Mouse (Mus musculus): ENCODE results near the gene Brd4. TPM values are rescaled to one million over a fixed set of nuclear protein-coding genes. Genes with fewer than 3 reads are reported as not detected.

Gene Brd4
- polyA plus RNA-seq, 1 experiment from 2014 or later: 112 TPM

GRCm38 (mm10) chr17:32313892-32314291, 29.4 kb upstream of the Brd4 start:
- 81% methylated on average over 5 of the region's 5 CpGs for WGBS
- no peak overlapping the region for H3K9ac ChIP-seq
- ATAC-seq (ENCODE audit: low FRiP score, low read depth): no peak
- H3K4me1 ChIP-seq: peaks cover under 1% of the 10 kb centered on the region; the same call in 1 of the 2 replicates
- H3K36me3 ChIP-seq: peaks cover 94% of the 10 kb centered on the region
- no peak overlapping the region for H3K4me2 ChIP-seq (replicated peaks)
- H3K27ac ChIP-seq: no peak overlapping the region
- no peaks in the 10 kb centered on the region for H3K27me3 ChIP-seq (replicated peaks)
- no peaks in the 10 kb centered on the region for H3K9me3 ChIP-seq
- no peak overlapping the region for H3K4me3 ChIP-seq

GRCm38 (mm10) chr17:32312801-32313200, 28.3 kb upstream of the Brd4 start:
- Histone ChIP-seq H3K4me2 (replicated peaks) (no peak overlapping the region), H3K9me3 (no peaks in the 10 kb centered on the region), H3K4me3 (no peak overlapping the region), H3K4me1 (no peaks in the 10 kb centered on the region), H3K9ac (no peak overlapping the region), H3K36me3 (peaks cover 98% of the 10 kb centered on the region), H3K27ac (no peak overlapping the region), H3K27me3 (replicated peaks) (no peaks in the 10 kb centered on the region)
- no peak for ATAC-seq (ENCODE audit: low FRiP score, low read depth)
- WGBS: 95% methylated on average over 8 of the region's 8 CpGs

DNA sequence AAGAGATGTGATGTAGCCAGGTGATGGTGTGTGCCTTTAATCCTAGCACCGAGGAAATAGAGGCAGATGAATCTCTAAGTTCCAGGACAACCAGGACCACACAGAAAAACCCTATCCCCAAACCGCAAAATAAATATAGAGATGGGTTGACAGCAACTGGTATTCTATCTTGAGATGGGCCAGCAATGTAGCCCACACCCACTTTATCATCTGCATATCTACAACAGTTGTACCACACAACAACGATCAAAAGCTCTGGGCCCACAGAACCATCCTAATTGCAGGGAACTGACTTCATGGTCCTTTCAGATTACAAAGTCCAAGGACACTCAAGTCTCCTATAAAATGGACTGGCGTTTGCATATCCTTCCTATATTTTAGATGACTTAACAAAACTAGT, 23.4 kb upstream of the Brd4 start:
- no peaks in the 10 kb centered on the region for H3K27me3 ChIP-seq (replicated peaks)
- H3K4me2 ChIP-seq (replicated peaks): no peak overlapping the region
- WGBS: 94% methylated on average over 4 of the region's 4 CpGs
- H3K36me3 ChIP-seq: peaks cover 93% of the 10 kb centered on the region
- H3K4me3 ChIP-seq: no peak overlapping the region
- no peaks in the 10 kb centered on the region for H3K4me1 ChIP-seq
- H3K9me3 ChIP-seq: no peaks in the 10 kb centered on the region
- no peak for ATAC-seq (ENCODE audit: low FRiP score, low read depth)
- H3K27ac ChIP-seq: no peak overlapping the region
- no peak overlapping the region for H3K9ac ChIP-seq

DNA sequence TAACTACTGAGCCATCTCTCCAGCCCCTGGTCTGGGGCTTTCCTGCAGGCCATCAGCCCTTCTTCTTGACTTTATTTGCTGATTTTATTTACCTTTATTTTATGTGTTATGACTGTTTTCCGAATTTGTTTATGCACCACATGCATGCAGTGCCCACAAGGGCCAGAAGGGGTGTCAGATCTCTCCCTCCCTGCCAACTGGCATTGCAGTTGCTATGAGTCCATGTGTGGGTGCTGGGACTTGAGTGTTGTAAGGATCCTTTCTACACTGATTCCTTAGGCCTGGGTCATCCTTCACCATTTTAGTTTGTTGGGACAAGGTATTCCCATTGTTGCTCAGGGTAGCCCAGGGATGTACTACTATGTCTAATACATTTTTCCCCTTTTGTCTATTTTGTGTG, 13.6 kb upstream of the Brd4 start:
- no peak overlapping the region for H3K4me2 ChIP-seq (replicated peaks)
- no peak overlapping the region for H3K27ac ChIP-seq
- no peaks in the 10 kb centered on the region for H3K36me3 ChIP-seq
- no peaks in the 10 kb centered on the region for H3K4me1 ChIP-seq
- no peak overlapping the region for H3K9ac ChIP-seq
- no peak overlapping the region for H3K4me3 ChIP-seq
- H3K9me3 ChIP-seq: no peaks in the 10 kb centered on the region
- H3K27me3 ChIP-seq (replicated peaks): no peaks in the 10 kb centered on the region
- 78% methylated on average over 1 of the region's 1 CpGs for WGBS
- ATAC-seq (ENCODE audit: low FRiP score, low read depth): no peak

DNA sequence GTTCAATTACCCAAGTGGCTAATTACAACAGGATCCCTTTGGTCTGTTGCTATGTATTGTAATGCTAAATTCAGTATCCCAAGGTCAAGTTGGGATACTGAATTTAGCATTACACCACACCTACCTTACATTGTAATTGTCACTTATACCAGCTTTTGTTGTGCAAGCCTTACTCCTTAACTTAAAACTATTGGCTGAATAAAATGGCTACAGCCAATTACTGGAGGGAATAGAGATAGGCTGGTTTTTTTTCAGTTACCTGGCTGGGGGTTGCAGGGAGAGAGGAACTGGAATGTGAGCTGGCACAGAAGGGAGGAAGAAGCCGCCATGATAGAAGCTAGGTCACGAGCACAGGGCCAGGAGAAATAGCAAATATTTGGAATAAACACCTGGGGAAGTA, 11.4 kb upstream of the Brd4 start:
- no peak overlapping the region for H3K4me2 ChIP-seq (replicated peaks)
- 87% methylated on average over 2 of the region's 2 CpGs for whole genome bisulfite sequencing
- no peaks in the 10 kb centered on the region for H3K9me3 ChIP-seq

DNA sequence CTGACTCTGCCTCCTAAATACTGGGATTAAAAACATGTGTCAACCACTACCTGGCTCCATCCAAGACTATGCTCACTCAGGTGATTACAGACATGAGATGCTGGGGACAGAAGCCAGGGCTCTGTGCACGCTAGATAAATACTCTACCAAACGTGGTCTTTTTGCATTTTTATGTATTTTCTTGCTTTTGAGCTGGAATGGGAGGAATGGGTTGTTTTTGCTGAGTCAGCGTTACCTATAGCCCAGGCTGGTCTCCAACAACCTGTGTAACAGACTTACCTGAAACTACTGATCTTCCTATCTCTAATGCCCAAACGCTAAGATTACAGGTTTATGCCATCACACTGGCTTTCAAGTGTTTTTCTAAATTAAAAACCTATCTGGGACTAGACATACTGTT, 10.6 kb upstream of the Brd4 start:
- Histone ChIP-seq H3K27me3 (replicated peaks) (no peaks in the 10 kb centered on the region), H3K27ac (no peak overlapping the region), H3K9me3 (no peaks in the 10 kb centered on the region), H3K4me1 (no peaks in the 10 kb centered on the region), H3K4me2 (replicated peaks) (no peak overlapping the region), H3K9ac (no peak overlapping the region), H3K36me3 (no peaks in the 10 kb centered on the region), H3K4me3 (no peak overlapping the region)
- 82% methylated on average over 4 of the region's 4 CpGs for WGBS
- ATAC-seq (ENCODE audit: low FRiP score, low read depth): no peak

More for the DNA sequence above, 11.4 kb upstream of the Brd4 start:
- H3K4me1 ChIP-seq: no peaks in the 10 kb centered on the region
- no peaks in the 10 kb centered on the region for H3K27me3 ChIP-seq (replicated peaks)
- no peak overlapping the region for H3K9ac ChIP-seq
- H3K27ac ChIP-seq: no peak overlapping the region
- H3K4me3 ChIP-seq: no peak overlapping the region
- no peak for ATAC-seq (ENCODE audit: low FRiP score, low read depth)
- no peaks in the 10 kb centered on the region for H3K36me3 ChIP-seq

- peak overlapping the region; percentile 89 for H3K4me3 ChIP-seq
- no peaks in the 10 kb centered on the region for H3K36me3 ChIP-seq
- 60% methylated on average over 6 of the region's 6 CpGs for WGBS
- H3K4me1 ChIP-seq: peaks cover 20% of the 10 kb centered on the region
- H3K27ac ChIP-seq: no peak overlapping the region
- ATAC-seq (ENCODE audit: low FRiP score, low read depth): no peak
- H3K9me3 ChIP-seq: no peaks in the 10 kb centered on the region
- no peaks in the 10 kb centered on the region for H3K27me3 ChIP-seq (replicated peaks)
- H3K9ac ChIP-seq: peak overlapping the region; percentile 99
- H3K4me2 ChIP-seq (replicated peaks): peak overlapping the region; percentile 80
Observed at GRCm38 (mm10) chr17:32285138-32285670, 682 bp upstream of the Brd4 start.

GRCm38 (mm10) chr17:32283771-32284221, 726 bp downstream of the Brd4 start:
- Histone ChIP-seq H3K27ac (peak overlapping the region; percentile 99), H3K9me3 (no peaks in the 10 kb centered on the region), H3K9ac (peak overlapping the region; percentile 99), H3K4me1 (peaks cover 20% of the 10 kb centered on the region), H3K4me3 (peak overlapping the region; percentile 89), H3K27me3 (replicated peaks) (no peaks in the 10 kb centered on the region), H3K4me2 (replicated peaks) (peak overlapping the region; percentile 80), H3K36me3 (no peaks in the 10 kb centered on the region)
- ATAC-seq (ENCODE audit: low FRiP score, low read depth): peak; percentile 70
- 0% methylated on average over 41 of the region's 41 CpGs for WGBS

DNA sequence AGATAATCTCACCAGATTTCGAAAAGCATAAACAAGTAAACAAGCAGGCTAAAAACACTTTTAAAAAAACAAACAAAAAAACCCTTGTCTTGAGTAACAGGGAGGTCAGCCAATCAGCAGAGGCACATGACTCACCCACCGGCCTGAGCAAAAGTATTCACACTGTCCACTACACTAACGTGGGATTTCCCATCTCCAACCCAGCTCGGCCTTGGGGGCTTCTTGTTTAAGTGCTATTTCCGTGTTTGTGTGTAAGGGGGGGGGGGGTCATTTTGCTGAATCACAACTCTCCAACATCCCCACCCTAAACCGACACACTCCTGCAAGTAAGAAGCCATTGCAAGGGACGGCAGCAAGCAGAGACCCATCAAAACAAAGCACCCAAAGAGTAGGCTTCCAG, 1.2 kb downstream of the Brd4 start:
- Histone ChIP-seq H3K4me2 (replicated peaks) (peak overlapping the region; percentile 80), H3K36me3 (no peaks in the 10 kb centered on the region), H3K9ac (peak overlapping the region; percentile 99), H3K4me3 (peak overlapping the region; percentile 89), H3K9me3 (no peaks in the 10 kb centered on the region), H3K27ac (peak overlapping the region; percentile 99), H3K4me1 (peaks cover 20% of the 10 kb centered on the region), H3K27me3 (replicated peaks) (no peaks in the 10 kb centered on the region)
- peak; percentile 22; the same call in 1 of the 2 replicates for ATAC-seq (ENCODE audit: low FRiP score, low read depth)
- 11% methylated on average over 7 of the region's 7 CpGs for WGBS

DNA sequence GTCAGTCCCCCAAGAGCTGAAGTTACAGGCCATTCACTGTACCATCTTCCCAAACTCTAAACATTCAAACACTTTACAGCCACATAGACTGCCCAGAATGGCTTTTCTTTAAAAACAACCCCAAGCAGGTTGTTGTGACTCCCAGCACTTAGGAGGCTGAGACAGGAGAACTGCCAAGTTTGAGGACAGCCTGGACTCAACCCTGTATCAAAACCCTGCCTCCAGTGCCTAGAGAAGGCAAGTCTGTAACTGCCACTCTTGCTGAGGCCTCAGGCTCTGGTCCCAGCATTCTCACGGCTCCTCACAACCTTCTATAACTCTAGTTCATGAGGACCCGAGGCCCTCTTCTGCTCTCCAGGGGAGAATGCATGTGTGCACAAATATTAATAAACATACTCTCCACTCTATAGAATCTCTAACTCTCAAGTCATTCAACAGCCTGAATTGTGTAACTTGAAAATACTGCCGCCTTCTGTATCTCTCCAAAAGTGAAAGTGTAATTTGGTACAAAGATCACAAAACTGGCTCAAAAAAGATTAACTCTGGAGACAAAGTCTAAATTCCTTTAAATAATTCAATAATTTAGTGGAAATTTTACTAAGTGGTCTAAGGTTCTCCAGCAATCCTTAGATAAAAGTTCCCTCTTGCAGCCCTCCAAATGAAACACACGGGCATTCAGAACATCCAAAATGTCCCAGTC, 2.8 kb downstream of the Brd4 start:
- Histone ChIP-seq H3K9me3 (no peaks in the 10 kb centered on the region), H3K27ac (no peak overlapping the region), H3K9ac (no peak overlapping the region), H3K36me3 (no peaks in the 10 kb centered on the region), H3K4me3 (no peak overlapping the region), H3K27me3 (replicated peaks) (no peaks in the 10 kb centered on the region), H3K4me2 (replicated peaks) (peak overlapping the region; percentile 12; the same call in 1 of the 2 replicates), H3K4me1 (peaks cover 20% of the 10 kb centered on the region)
- no peak for ATAC-seq (ENCODE audit: low FRiP score, low read depth)
- WGBS: 86% methylated on average over 4 of the region's 4 CpGs

DNA sequence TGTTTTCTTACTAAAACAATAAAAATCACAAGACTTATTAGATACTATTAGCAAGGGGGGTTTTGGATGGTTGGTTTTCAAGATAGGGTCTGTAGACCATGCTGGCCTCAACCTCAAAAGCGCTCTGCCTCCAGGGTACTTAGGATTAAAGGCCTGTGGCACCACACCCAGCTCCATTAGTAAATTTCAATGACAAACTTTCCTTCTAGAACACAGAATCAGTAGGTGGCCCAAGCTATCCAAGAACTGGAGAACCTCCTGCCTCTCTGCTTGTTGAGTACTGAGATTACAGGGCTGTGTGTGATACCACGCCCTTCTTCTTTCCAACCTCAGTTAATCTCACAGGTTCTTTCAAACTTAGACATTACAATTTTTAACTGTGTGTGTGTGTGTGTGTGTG, 3.4 kb downstream of the Brd4 start:
- Histone ChIP-seq H3K4me1 (peaks cover 20% of the 10 kb centered on the region), H3K27ac (no peak overlapping the region), H3K4me3 (no peak overlapping the region), H3K4me2 (replicated peaks) (peak overlapping the region; percentile 12; the same call in 1 of the 2 replicates), H3K9me3 (no peaks in the 10 kb centered on the region), H3K9ac (no peak overlapping the region), H3K27me3 (replicated peaks) (no peaks in the 10 kb centered on the region), H3K36me3 (no peaks in the 10 kb centered on the region)
- no peak for ATAC-seq (ENCODE audit: low FRiP score, low read depth)
- 97% methylated on average over 2 of the region's 2 CpGs for WGBS

DNA sequence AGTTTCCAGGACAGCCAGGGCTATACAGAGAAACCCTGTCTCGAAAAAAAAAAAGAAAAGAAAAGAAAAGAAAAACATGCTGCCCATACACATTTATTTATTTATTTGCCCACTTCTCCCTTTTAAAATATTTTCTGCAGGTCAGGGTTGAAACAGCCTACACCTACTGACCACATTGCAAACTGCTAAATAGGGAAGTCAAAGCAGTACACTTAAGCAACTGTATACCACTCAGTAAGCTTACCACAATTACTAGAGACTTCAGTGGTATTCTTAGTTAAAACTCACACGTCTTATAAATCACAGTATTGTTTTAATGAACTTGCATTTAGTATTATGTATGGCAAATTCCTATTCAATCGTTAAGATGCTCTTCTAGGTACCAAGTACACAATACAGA, 3.9 kb downstream of the Brd4 start:
- Histone ChIP-seq H3K27ac (no peak overlapping the region), H3K9ac (no peak overlapping the region), H3K36me3 (no peaks in the 10 kb centered on the region), H3K27me3 (replicated peaks) (no peaks in the 10 kb centered on the region), H3K4me1 (peaks cover 20% of the 10 kb centered on the region), H3K9me3 (no peaks in the 10 kb centered on the region), H3K4me2 (replicated peaks) (no peak overlapping the region), H3K4me3 (no peak overlapping the region)
- WGBS: 97% methylated on average over 3 of the region's 3 CpGs
- ATAC-seq (ENCODE audit: low FRiP score, low read depth): no peak

GRCm38 (mm10) chr17:32277201-32277600, 7.3 kb downstream of the Brd4 start:
- Histone ChIP-seq H3K9ac (no peak overlapping the region), H3K27me3 (replicated peaks) (no peaks in the 10 kb centered on the region), H3K36me3 (no peaks in the 10 kb centered on the region), H3K4me3 (no peak overlapping the region), H3K27ac (no peak overlapping the region), H3K9me3 (no peaks in the 10 kb centered on the region), H3K4me2 (replicated peaks) (no peak overlapping the region), H3K4me1 (peaks cover 8% of the 10 kb centered on the region)
- no peak for ATAC-seq (ENCODE audit: low FRiP score, low read depth)
- 94% methylated on average over 1 of the region's 1 CpGs for WGBS

Data from neural tube, embryonic 12.5 days (tissue).